Mouse (Mus musculus): Measurements from ENCODE around the gene Enpp6. TPM values are rescaled to one million over a fixed set of nuclear protein-coding genes. Genes with fewer than 3 reads are reported as not detected.

The Enpp6 gene
- total and polyA plus RNA-seq, 2 experiments from 2014 or later = 4.2 to 12.8 TPM

DNA sequence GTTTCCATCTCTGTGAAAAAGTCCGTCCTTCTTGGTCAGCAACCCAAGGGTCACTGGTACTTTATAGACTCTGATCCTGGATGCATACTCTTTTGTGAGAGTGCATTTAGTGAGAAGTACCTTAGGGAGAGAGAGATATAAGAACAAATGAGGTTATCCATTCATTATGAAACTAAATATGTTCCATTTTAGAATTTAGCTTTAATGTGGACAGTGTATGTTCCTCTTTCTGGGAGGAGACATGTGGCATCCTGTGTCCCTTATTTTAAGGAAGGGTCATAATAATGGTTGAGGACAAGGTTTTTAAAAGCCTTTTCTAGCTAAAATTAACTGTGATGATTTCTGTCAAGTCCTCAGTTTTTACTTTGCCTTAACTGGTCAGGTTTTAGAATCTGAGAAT lies 142.2 kb downstream of the Enpp6 start:
- WGBS = 88% methylated on average over 1 of the region's 1 CpGs
- Histone ChIP-seq H3K27me3 (ENCODE audit: insufficient read depth, low read length) (no peaks in the 10 kb centered on the region), H3K4me1 (ENCODE audit: insufficient read depth, low read length) (no peaks in the 10 kb centered on the region), H3K9me3 (ENCODE audit: low read length) (no peaks in the 10 kb centered on the region), H3K4me3 (ENCODE audit: low read length) (no peak overlapping the region), H3K4me2 (ENCODE audit: low read depth, low read length) (no peak overlapping the region), H3K27ac (no peak overlapping the region), H3K36me3 (ENCODE audit: insufficient read depth, low read length) (no peaks in the 10 kb centered on the region), H3K9ac (replicated peaks; ENCODE audit: low read length) (no peak overlapping the region)
- TF ChIP-seq CTCF (IDR thresholded peaks at IDR 0.05; ENCODE audit: low read depth) = no peak
- no peak for DNase-seq (ENCODE audit: low spot score)
- ATAC-seq = no peak

DNA sequence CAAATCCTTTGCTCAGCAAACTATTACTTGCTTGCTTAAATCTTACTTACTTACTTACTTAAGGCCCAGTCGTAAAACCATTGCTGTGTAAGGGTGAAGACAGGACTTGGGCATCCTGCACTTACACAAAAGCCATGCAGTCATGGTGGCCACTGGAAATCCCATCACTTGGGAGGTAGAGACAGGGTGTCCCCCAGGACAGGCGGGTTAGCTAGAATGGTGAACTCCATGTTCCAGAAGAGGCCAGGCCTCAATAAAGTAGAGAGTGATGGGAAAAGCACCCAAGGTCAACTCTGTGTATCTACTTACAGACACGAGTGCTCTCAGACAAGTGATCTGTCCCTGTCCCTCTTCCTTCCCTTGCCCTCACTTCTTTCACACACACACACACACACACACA lies 146.7 kb downstream of the Enpp6 start:
- Histone ChIP-seq H3K4me3 (ENCODE audit: low read length) (no peak overlapping the region), H3K36me3 (ENCODE audit: insufficient read depth, low read length) (no peaks in the 10 kb centered on the region), H3K9me3 (ENCODE audit: low read length) (no peaks in the 10 kb centered on the region), H3K27me3 (ENCODE audit: insufficient read depth, low read length) (no peaks in the 10 kb centered on the region), H3K27ac (no peak overlapping the region), H3K4me2 (ENCODE audit: low read depth, low read length) (no peak overlapping the region), H3K4me1 (ENCODE audit: insufficient read depth, low read length) (no peaks in the 10 kb centered on the region), H3K9ac (replicated peaks; ENCODE audit: low read length) (no peak overlapping the region)
- ATAC-seq = no peak
- no peak for TF ChIP-seq CTCF (IDR thresholded peaks at IDR 0.05; ENCODE audit: low read depth)
- whole genome bisulfite sequencing = 89% methylated on average over 3 of the region's 3 CpGs
- DNase-seq (ENCODE audit: low spot score) = no peak

DNA sequence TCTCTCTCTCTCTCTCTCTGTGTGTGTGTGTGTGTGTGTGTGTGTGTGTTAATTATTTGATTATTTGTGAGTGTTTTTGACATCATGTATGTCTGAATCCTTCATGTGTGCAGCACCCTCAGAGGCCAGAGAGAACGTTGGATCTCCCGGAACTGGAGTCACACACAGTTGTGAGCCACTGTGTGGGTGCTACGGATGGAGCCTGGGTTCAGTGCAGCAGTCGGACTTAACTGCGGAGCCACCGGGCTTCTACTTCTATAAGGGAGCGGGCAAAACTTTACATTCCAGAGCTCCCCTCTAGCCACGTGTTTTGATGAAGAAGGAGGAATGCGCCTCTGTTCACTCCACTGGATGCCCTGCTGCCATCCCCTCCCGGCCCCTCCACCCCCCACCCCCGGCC lies 148.0 kb downstream of the Enpp6 start:
- H3K27me3 ChIP-seq (ENCODE audit: insufficient read depth, low read length) = no peaks in the 10 kb centered on the region
- no peak for DNase-seq (ENCODE audit: low spot score)
- H3K4me2 ChIP-seq (ENCODE audit: low read depth, low read length) = no peak overlapping the region
- no peaks in the 10 kb centered on the region for H3K9me3 ChIP-seq (ENCODE audit: low read length)
- H3K4me3 ChIP-seq (ENCODE audit: low read length) = no peak overlapping the region
- no peak for ATAC-seq
- no peak overlapping the region for H3K27ac ChIP-seq
- H3K9ac ChIP-seq (replicated peaks; ENCODE audit: low read length) = no peak overlapping the region
- no peaks in the 10 kb centered on the region for H3K36me3 ChIP-seq (ENCODE audit: insufficient read depth, low read length)
- no peak for TF ChIP-seq CTCF (IDR thresholded peaks at IDR 0.05; ENCODE audit: low read depth)
- WGBS = 56% methylated on average over 11 of the region's 11 CpGs
- no peaks in the 10 kb centered on the region for H3K4me1 ChIP-seq (ENCODE audit: insufficient read depth, low read length)

DNA sequence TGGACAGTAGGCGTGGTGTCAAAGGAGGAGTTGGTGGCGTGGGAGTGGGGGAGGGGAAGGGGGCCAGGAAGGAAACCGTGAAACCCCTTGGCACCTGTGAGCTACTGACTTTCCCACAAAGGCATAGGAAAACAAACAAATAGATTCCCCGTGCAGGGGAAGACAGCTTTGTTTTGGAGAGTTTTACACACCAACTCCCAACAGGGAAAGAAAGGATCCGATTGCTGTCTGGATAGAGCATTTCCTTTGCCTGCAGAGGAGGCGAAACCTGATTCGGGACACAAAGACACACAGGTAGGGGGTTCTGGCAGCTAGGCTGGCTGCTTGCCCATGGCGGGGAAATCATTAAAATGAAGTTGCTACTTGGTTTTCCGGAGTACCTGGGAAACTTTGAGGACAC lies 148.9 kb downstream of the Enpp6 start:
- Histone ChIP-seq H3K9me3 (ENCODE audit: low read length) (no peaks in the 10 kb centered on the region), H3K4me2 (ENCODE audit: low read depth, low read length) (peak overlapping the region; percentile 35), H3K9ac (replicated peaks; ENCODE audit: low read length) (no peak overlapping the region), H3K4me3 (ENCODE audit: low read length) (no peak overlapping the region), H3K27me3 (ENCODE audit: insufficient read depth, low read length) (no peaks in the 10 kb centered on the region), H3K36me3 (ENCODE audit: insufficient read depth, low read length) (no peaks in the 10 kb centered on the region), H3K27ac (no peak overlapping the region), H3K4me1 (ENCODE audit: insufficient read depth, low read length) (no peaks in the 10 kb centered on the region)
- no peak for TF ChIP-seq CTCF (IDR thresholded peaks at IDR 0.05; ENCODE audit: low read depth)
- DNase-seq (ENCODE audit: low spot score) (no peak), ATAC-seq (no peak)
- 19% methylated on average over 9 of the region's 9 CpGs for WGBS

DNA sequence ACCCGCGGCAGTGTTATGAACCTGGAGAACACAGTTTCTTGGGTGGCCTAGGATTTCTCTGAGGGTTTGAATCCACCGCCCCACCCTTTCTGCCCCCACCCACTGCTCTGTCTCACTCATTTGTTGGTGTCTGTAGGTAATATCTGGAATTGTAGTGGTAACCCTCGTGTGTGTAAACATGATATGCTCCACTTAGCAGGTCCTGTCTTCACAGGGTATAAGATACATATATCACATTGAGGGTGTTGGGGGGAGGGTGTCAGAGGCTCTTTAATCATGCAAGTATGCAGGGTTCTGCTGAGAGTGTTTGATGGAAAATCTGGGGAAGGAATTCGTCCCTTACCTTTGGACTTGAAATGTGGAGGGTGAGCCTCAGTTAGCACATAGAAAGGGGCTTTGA lies 149.4 kb downstream of the Enpp6 start:
- Histone ChIP-seq H3K4me3 (ENCODE audit: low read length) (no peak overlapping the region), H3K27ac (no peak overlapping the region), H3K27me3 (ENCODE audit: insufficient read depth, low read length) (no peaks in the 10 kb centered on the region), H3K4me1 (ENCODE audit: insufficient read depth, low read length) (no peaks in the 10 kb centered on the region), H3K36me3 (ENCODE audit: insufficient read depth, low read length) (no peaks in the 10 kb centered on the region), H3K4me2 (ENCODE audit: low read depth, low read length) (peak overlapping the region; percentile 35), H3K9ac (replicated peaks; ENCODE audit: low read length) (no peak overlapping the region), H3K9me3 (ENCODE audit: low read length) (no peaks in the 10 kb centered on the region)
- ATAC-seq (no peak), DNase-seq (ENCODE audit: low spot score) (no peak)
- no peak for TF ChIP-seq CTCF (IDR thresholded peaks at IDR 0.05; ENCODE audit: low read depth)
- 46% methylated on average over 5 of the region's 5 CpGs for WGBS

DNA sequence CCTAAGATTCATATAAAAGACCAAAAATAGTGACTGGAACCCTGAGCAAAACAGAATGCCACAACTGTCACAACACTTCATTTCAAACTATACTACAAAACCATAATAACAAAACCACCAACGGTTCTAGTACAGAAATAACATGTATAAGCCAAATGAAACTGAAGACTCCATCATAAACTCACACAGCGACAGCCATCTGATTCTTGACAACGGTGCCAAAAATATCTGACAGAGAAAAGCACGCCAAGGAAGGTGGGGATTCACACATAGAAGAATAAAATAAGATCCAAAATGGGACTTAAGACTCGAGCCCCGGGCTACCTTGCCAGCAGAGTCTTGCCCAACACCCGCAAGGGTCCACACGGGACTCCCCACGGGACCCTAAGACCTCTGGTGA lies 158.6 kb downstream of the Enpp6 start:
- H3K4me3 ChIP-seq (ENCODE audit: low read length) = no peak overlapping the region
- no peak for ATAC-seq
- no peak overlapping the region for H3K4me2 ChIP-seq (ENCODE audit: low read depth, low read length)
- no peak overlapping the region for H3K9ac ChIP-seq (replicated peaks; ENCODE audit: low read length)
- H3K27ac ChIP-seq = no peak overlapping the region
- no peaks in the 10 kb centered on the region; the same call in 1 of the 2 replicates for H3K36me3 ChIP-seq (ENCODE audit: insufficient read depth, low read length)
- no peaks in the 10 kb centered on the region for H3K9me3 ChIP-seq (ENCODE audit: low read length)
- no peak for DNase-seq (ENCODE audit: low spot score)
- WGBS = 94% methylated on average over 8 of the region's 9 CpGs
- no peak for TF ChIP-seq CTCF (IDR thresholded peaks at IDR 0.05; ENCODE audit: low read depth)
- H3K4me1 ChIP-seq (ENCODE audit: insufficient read depth, low read length) = no peaks in the 10 kb centered on the region
- H3K27me3 ChIP-seq (ENCODE audit: insufficient read depth, low read length) = no peaks in the 10 kb centered on the region

Other genes starting within 250 kb of the Enpp6 start
- 3.8 and 4.7 TPM in 2 replicates for gene Irf2, start 247.2 kb upstream of the Enpp6 start, total RNA-seq (2014; rRNA removed)
- gene Irf2, start 247.2 kb upstream of the Enpp6 start, polyA plus RNA-seq (2015; fragmentation: Nextera tagmentation; extraction: Ambion mirVana) = 11.1 and 12.8 TPM in 2 replicates

Data from hindbrain, postnatal 0 days (tissue).